Mouse (Mus musculus) testis, postnatal 14 days (tissue): ENCODE data around the gene Asic2.

Source experiments
- DNase-seq: peaks from one replicate; pipeline ENCODE4 v3.0.0; 2021; ENCODE audit warnings: low spot score

Asic2 gene

GRCm38 (mm10) chr11:81096011-81096410, 872.2 kb downstream of the Asic2 start:
- DNase-seq, result peak; percentile 17

GRCm38 (mm10) chr11:81094581-81094980, 873.7 kb downstream of the Asic2 start:
- DNase-seq, result no peak

- DNase-seq, result no peak
Observed at GRCm38 (mm10) chr11:81092161-81092560, 876.1 kb downstream of the Asic2 start.

- DNase-seq, result no peak
Observed at GRCm38 (mm10) chr11:81083822-81084221, 884.4 kb downstream of the Asic2 start.

- DNase-seq, result no peak
Observed at GRCm38 (mm10) chr11:81080076-81080805, 888.0 kb downstream of the Asic2 start.

- DNase-seq, result no peak
Observed at GRCm38 (mm10) chr11:81079237-81079636, 889.0 kb downstream of the Asic2 start.

- DNase-seq, result no peak
Observed at GRCm38 (mm10) chr11:81071836-81072235, 896.4 kb downstream of the Asic2 start.

- DNase-seq, result no peak
Observed at GRCm38 (mm10) chr11:81065386-81065785, 902.9 kb downstream of the Asic2 start.

GRCm38 (mm10) chr11:81064006-81064405, 904.3 kb downstream of the Asic2 start:
- no peak for DNase-seq

- no peak for DNase-seq
Observed at GRCm38 (mm10) chr11:81060077-81060476, 908.2 kb downstream of the Asic2 start.

GRCm38 (mm10) chr11:81059546-81059945, 908.7 kb downstream of the Asic2 start:
- DNase-seq, result no peak

- DNase-seq, result no peak
Observed at GRCm38 (mm10) chr11:81057506-81057905, 910.8 kb downstream of the Asic2 start.

GRCm38 (mm10) chr11:81056776-81057175, 911.5 kb downstream of the Asic2 start:
- no peak for DNase-seq

GRCm38 (mm10) chr11:81055446-81056145, 912.7 kb downstream of the Asic2 start:
- DNase-seq, result no peak

- no peak for DNase-seq
Observed at GRCm38 (mm10) chr11:81053826-81054225, 914.4 kb downstream of the Asic2 start.

- DNase-seq, result no peak
Observed at GRCm38 (mm10) chr11:81041671-81042070, 926.6 kb downstream of the Asic2 start.

GRCm38 (mm10) chr11:81039976-81040375, 928.3 kb downstream of the Asic2 start:
- no peak for DNase-seq

- no peak for DNase-seq
Observed at GRCm38 (mm10) chr11:81032151-81032550, 936.1 kb downstream of the Asic2 start.

GRCm38 (mm10) chr11:81014776-81015175, 953.5 kb downstream of the Asic2 start:
- no peak for DNase-seq

GRCm38 (mm10) chr11:81013501-81013900, 954.8 kb downstream of the Asic2 start:
- no peak for DNase-seq

GRCm38 (mm10) chr11:81010766-81011165, 957.5 kb downstream of the Asic2 start:
- DNase-seq, result no peak

GRCm38 (mm10) chr11:81009366-81009765, 958.9 kb downstream of the Asic2 start:
- no peak for DNase-seq

- DNase-seq, result no peak
Observed at GRCm38 (mm10) chr11:81005831-81006230, 962.4 kb downstream of the Asic2 start.
